ENCODE assay signal across 8 mouse cellular contexts in genomic region chr5:121583765-121584501, GRCm38 (mm10). TPM values are rescaled to one million over a fixed set of nuclear protein-coding genes. Genes with fewer than 3 reads are reported as not detected.
DNase-seq lines count a peak whose midpoint lies in the region; ATAC-seq and TF ChIP-seq lines count a peak whose summit lies in the region.

No protein-coding gene starts in this region.

- no peak; a peak in 1 of 4 replicates for TF ChIP-seq POLR2A in MEL (IDR thresholded peaks at IDR 0.05; ENCODE audit: control insufficient read depth in 1 of 2, insufficient read depth in 1 of 2, low read depth in 1 of 2, low read length in 2 of 2, poor library complexity in 1 of 2)

- peak in 2 of 3 experiments; percentile 68; a peak in 4 of 6 replicates for TF ChIP-seq CTCF in MEL (IDR thresholded peaks at IDR 0.05 in 2 of 3, conservative IDR thresholded peaks at IDR 0.05 in 1 of 3; ENCODE audit: control insufficient read depth in 1 of 3, insufficient read depth in 1 of 3, low read depth in 2 of 3, low read length in 3 of 3, poor library complexity in 1 of 3, severe bottlenecking in 1 of 3)

- peak; percentile 84 for DNase-seq in MEL (ENCODE audit: low read depth, low spot score)
- peak; percentile 82 to 88 for DNase-seq in adrenal gland, postnatal 4 days (ENCODE audit: low spot score in 2 of 2)
- peak; percentile 96 to 97 for DNase-seq in heart, postnatal 36 days
- DNase-seq in layer of hippocampus, postnatal 36 days: peak; percentile 56 to 73
- peak; percentile 98 for DNase-seq in lung, postnatal 10 days
- DNase-seq in skeletal muscle tissue, adult 2 months (ENCODE audit: low read depth, low spot score): peak; percentile 97

- no peaks in the 10 kb centered on the region for H3K9me3 ChIP-seq in MEL (replicated peaks; ENCODE audit: insufficient read depth, low read length)

- TF ChIP-seq EP300 in MEL (IDR thresholded peaks at IDR 0.05; ENCODE audit: low read depth in 1 of 2, low read length in 2 of 2): peak; percentile 46 to 60; a peak in 3 of 4 replicates

- H3K4me3 ChIP-seq in MEL (ENCODE audit: control insufficient read depth in 1 of 2, insufficient read depth in 1 of 2, low read depth in 2 of 2, low read length in 2 of 2): peak overlapping the region in 1 of 2 experiments; percentile 9; a peak in 1 of 4 replicates

- no peaks in the 10 kb centered on the region for H3K27me3 ChIP-seq in MEL (ENCODE audit: control insufficient read depth in 1 of 2, insufficient read depth in 2 of 2, low read length in 2 of 2)

- TF ChIP-seq RAD21 in MEL (IDR thresholded peaks at IDR 0.05; ENCODE audit: low read depth, low read length): peak; percentile 12; the same call in 1 of the 2 replicates

- H3K9ac ChIP-seq in MEL (ENCODE audit: control insufficient read depth, low read depth, low read length, poor library complexity, severe bottlenecking): peak overlapping the region; percentile 53

- H3K79me2 ChIP-seq in MEL (ENCODE audit: control insufficient read depth, insufficient read depth, low read length, poor library complexity): peaks cover 7% of the 10 kb centered on the region; the same call in 1 of the 2 replicates

- H3K27ac ChIP-seq in MEL (ENCODE audit: control insufficient read depth, low read depth, low read length): peak overlapping the region; percentile 86

- intact Hi-C loops in heart, postnatal 36 days (cut with DNase I): loop anchor here (1.0 to 2.0 kb wide), 2 partner anchors 18 to 19 kb away; no protein-coding TSS in a partner anchor

- peaks cover 20 to 26% of the 10 kb centered on the region in 2 experiments for H3K4me1 ChIP-seq in MEL (ENCODE audit: control insufficient read depth in 1 of 2, insufficient read depth in 2 of 2, low read length in 2 of 2)

- ATAC-seq in frontal cortex, adult (ENCODE audit: low TSS enrichment): peak; percentile 45; the same call in 1 of the 2 replicates
- ATAC-seq in activated CD4-positive, CD25-positive, alpha-beta regulatory T cell, adult 4 months: no peak

- peaks cover 0 to 30% of the 10 kb centered on the region in 2 experiments for H3K36me3 ChIP-seq in MEL (ENCODE audit: control insufficient read depth in 1 of 2, insufficient read depth in 2 of 2, low read length in 2 of 2)

TF ChIP-seq in MEL, 35 proteins besides CTCF, POLR2A, EP300 and RAD21 (continues in another document):
- TF ChIP-seq NELFE (IDR thresholded peaks at IDR 0.05; ENCODE audit: low read depth, low read length) (peak; percentile 47; the same call in 1 of the 2 replicates), GABPA (IDR thresholded peaks at IDR 0.05; ENCODE audit: low read depth, low read length) (peak; percentile 69), JUND (IDR thresholded peaks at IDR 0.05; ENCODE audit: low read depth, low read length) (no peak), TCF12 (IDR thresholded peaks at IDR 0.05; ENCODE audit: low read depth, low read length) (peak; percentile 53; the same call in 1 of the 2 replicates), ZNF384 (IDR thresholded peaks at IDR 0.05; ENCODE audit: low read depth, low read length) (no peak), MXI1 (IDR thresholded peaks at IDR 0.05; ENCODE audit: low read depth, low read length) (no peak), ZC3H11A (IDR thresholded peaks at IDR 0.05; ENCODE audit: low read depth, low read length) (no peak), CHD1 (IDR thresholded peaks at IDR 0.05; ENCODE audit: low read depth, low read length) (no peak), POLR2AphosphoS2 (IDR thresholded peaks at IDR 0.05; ENCODE audit: low read length) (no peak), MYB (IDR thresholded peaks at IDR 0.05; ENCODE audit: low read depth, low read length) (no peak), MAZ (IDR thresholded peaks at IDR 0.05; ENCODE audit: low read depth, low read length) (peak; percentile 72; the same call in 1 of the 2 replicates), TAL1 (IDR thresholded peaks at IDR 0.05; ENCODE audit: low read length) (no peak), HCFC1 (IDR thresholded peaks at IDR 0.05; ENCODE audit: low read depth, low read length) (no peak; the same call in 1 of the 2 replicates), TBP (IDR thresholded peaks at IDR 0.05; ENCODE audit: low read depth, low read length) (0 out of 2 replicates have a peak, but pooled peaks have one; percentile 13), GATA1 (IDR thresholded peaks at IDR 0.05; ENCODE audit: low read depth, low read length) (no peak), KAT2A (conservative IDR thresholded peaks at IDR 0.05; ENCODE audit: low read depth, low read length) (no peak), BHLHE40 (IDR thresholded peaks at IDR 0.05; ENCODE audit: borderline replicate concordance, low read depth, low read length) (no peak), MAFK (IDR thresholded peaks at IDR 0.05; ENCODE audit: borderline replicate concordance, low read depth, low read length) (0 out of 2 replicates have a peak, but pooled peaks have one; percentile 40), ZMIZ1 (IDR thresholded peaks at IDR 0.05; ENCODE audit: low read depth, low read length) (no peak), ELF1 (IDR thresholded peaks at IDR 0.05; ENCODE audit: low read depth, low read length) (no peak; the same call in 1 of the 2 replicates), MAX (IDR thresholded peaks at IDR 0.05; ENCODE audit: low read length) (no peak), MYC (IDR thresholded peaks at IDR 0.05; ENCODE audit: low read depth, low read length) (no peak), USF1 (IDR thresholded peaks at IDR 0.05; ENCODE audit: low read depth, low read length) (no peak), USF2 (IDR thresholded peaks at IDR 0.05; ENCODE audit: borderline replicate concordance in 1 of 2, insufficient read depth in 1 of 2, low read depth in 1 of 2, low read length in 2 of 2) (no peak), ZKSCAN1 (IDR thresholded peaks at IDR 0.05; ENCODE audit: low read depth, low read length) (no peak), UBTF (IDR thresholded peaks at IDR 0.05; ENCODE audit: borderline replicate concordance, insufficient read depth, low read depth, low read length) (no peak), MEF2A (IDR thresholded peaks at IDR 0.05; ENCODE audit: extremely low read depth, insufficient replicate concordance, low read depth, low read length, poor library complexity, severe bottlenecking) (no peak), POLR2AphosphoS5 (IDR thresholded peaks at IDR 0.05; ENCODE audit: borderline replicate concordance, low read depth, low read length) (no peak), E2F4 (IDR thresholded peaks at IDR 0.05; ENCODE audit: borderline replicate concordance, low read depth, low read length) (no peak), SIN3A (IDR thresholded peaks at IDR 0.05; ENCODE audit: low read length) (0 out of 2 replicates have a peak, but pooled peaks have one; percentile 42), NRF1 (IDR thresholded peaks at IDR 0.05; ENCODE audit: insufficient read depth, low read depth, low read length, poor library complexity, severe bottlenecking) (no peak), CHD2 (IDR thresholded peaks at IDR 0.05; ENCODE audit: low read length) (no peak), SMC3 (IDR thresholded peaks at IDR 0.05; ENCODE audit: low read depth, low read length) (peak; percentile 59)

RNA-seq across cellular contexts. Expression of gene Aldh2, which starts 9.7 kb away (rescaled TPM):
- 116 and 198 TPM in 2 replicates for total RNA-seq in MEL (2012; rRNA removed)
- 100 to 1,000 TPM; 267 to 471 TPM for polyA plus RNA-seq in MEL (2012; ENCODE audit: insufficient read depth in 1 of 2, insufficient read length in 2 of 2, low read depth in 1 of 2, low replicate concordance in 2 of 2, missing spikeins in 1 of 2)
- 100 to 1,000 TPM; 858 to 942 TPM for total RNA-seq in adrenal gland, postnatal 4 days (2021)
- 100 to 1,000 TPM; 263 to 319 TPM for total RNA-seq in heart, postnatal 36 days (2021)
- 100 to 1,000 TPM; 111 to 121 TPM for total RNA-seq in layer of hippocampus, postnatal 36 days (2021)
- 10 to 100 TPM in 1 of 2 experiments, 1 to 10 TPM in 1; 7.1 to 11.2 TPM for polyA plus RNA-seq in activated CD4-positive, CD25-positive, alpha-beta regulatory T cell, adult 4 months (2017; shearing (Covaris generic))

RNA-seq across cellular contexts. Expression of gene Acad12, which starts 34.8 kb away (rescaled TPM):
- 2.6 and 2.8 TPM in 2 replicates for total RNA-seq in MEL (2012; rRNA removed)
- 1 to 10 TPM in 1 of 2 experiments, not detected in 1; 6.4 TPM for polyA plus RNA-seq in MEL (2012; ENCODE audit: insufficient read depth in 1 of 2, insufficient read length in 2 of 2, low read depth in 1 of 2, low replicate concordance in 2 of 2, missing spikeins in 1 of 2)
- 10 to 100 TPM; 13.3 to 14.5 TPM for total RNA-seq in adrenal gland, postnatal 4 days (2021)
- total RNA-seq in heart, postnatal 36 days (2021): 10 to 100 TPM; 64.8 to 73.6 TPM
- total RNA-seq in layer of hippocampus, postnatal 36 days (2021): 1 to 10 TPM; 6.8 to 7.8 TPM
- 1 to 10 TPM; 1.2 TPM for polyA plus RNA-seq in activated CD4-positive, CD25-positive, alpha-beta regulatory T cell, adult 4 months (2017; shearing (Covaris generic))

RNA-seq across cellular contexts. Expression of gene Mapkapk5, which starts 38.2 kb away (rescaled TPM):
- total RNA-seq in MEL (2012; rRNA removed): 49.6 and 66.3 TPM in 2 replicates
- 10 to 100 TPM in 1 of 2 experiments, not detected in 1; 74.8 TPM for polyA plus RNA-seq in MEL (2012; ENCODE audit: insufficient read depth in 1 of 2, insufficient read length in 2 of 2, low read depth in 1 of 2, low replicate concordance in 2 of 2, missing spikeins in 1 of 2)
- total RNA-seq in adrenal gland, postnatal 4 days (2021): 10 to 100 TPM; 82.4 to 92.1 TPM
- total RNA-seq in heart, postnatal 36 days (2021): 10 to 100 TPM; 85.1 to 89.3 TPM
- total RNA-seq in layer of hippocampus, postnatal 36 days (2021): 10 to 100 TPM; 75.1 to 83.8 TPM
- 10 to 100 TPM; 23.4 to 26.0 TPM for polyA plus RNA-seq in activated CD4-positive, CD25-positive, alpha-beta regulatory T cell, adult 4 months (2017; shearing (Covaris generic))

RNA-seq across cellular contexts. Expression of gene Adam1a, which starts 38.7 kb away (rescaled TPM):
- total RNA-seq in MEL (2012; rRNA removed): 0.92 and 1.9 TPM in 2 replicates
- 1 to 10 TPM in 1 of 2 experiments, not detected in 1; 1.0 TPM for polyA plus RNA-seq in MEL (2012; ENCODE audit: insufficient read depth in 1 of 2, insufficient read length in 2 of 2, low read depth in 1 of 2, low replicate concordance in 2 of 2, missing spikeins in 1 of 2)
- 1 to 10 TPM; 9.6 to 9.9 TPM for total RNA-seq in adrenal gland, postnatal 4 days (2021)
- 1 to 10 TPM; 1.8 to 1.9 TPM for total RNA-seq in heart, postnatal 36 days (2021)
- 10 to 100 TPM; 17.3 to 19.8 TPM for total RNA-seq in layer of hippocampus, postnatal 36 days (2021)
- 1 to 10 TPM in 1 of 2 experiments, under 1 TPM in 1; 0.54 to 1.4 TPM for polyA plus RNA-seq in activated CD4-positive, CD25-positive, alpha-beta regulatory T cell, adult 4 months (2017; shearing (Covaris generic))

RNA-seq across cellular contexts. Expression of gene Gm42878, which starts 38.7 kb away (rescaled TPM):
- 0.20 TPM in 1 of 2 replicates, not detected in the other for total RNA-seq in MEL (2012; rRNA removed)
- not detected for polyA plus RNA-seq in MEL (2012; ENCODE audit: insufficient read depth in 1 of 2, insufficient read length in 2 of 2, low read depth in 1 of 2, low replicate concordance in 2 of 2, missing spikeins in 1 of 2)
- total RNA-seq in adrenal gland, postnatal 4 days (2021): not detected
- total RNA-seq in heart, postnatal 36 days (2021): not detected
- total RNA-seq in layer of hippocampus, postnatal 36 days (2021): 1 to 10 TPM in 1 of 2 experiments, not detected in 1; 2.3 TPM
- polyA plus RNA-seq in activated CD4-positive, CD25-positive, alpha-beta regulatory T cell, adult 4 months (2017; shearing (Covaris generic)): not detected

Comparison
In these comparisons a context has a peak if more than half of its experiments do, and no peak if none do; other contexts are left out.
1. RNA of gene Acad12, which starts 34.8 kb away (total RNA-seq): 64.8 to 73.6 TPM in heart, postnatal 36 days; 13.3 to 14.5 TPM in adrenal gland, postnatal 4 days, 6.8 to 7.8 TPM in layer of hippocampus, postnatal 36 days and 2.6 to 2.8 TPM in MEL; every median in the first group is over 4 times any median in the second.
2. Peak in every context shown above with its lines, with median percentiles within 50 percentile points of each other: DNase-seq.